Mouse (Mus musculus): Measurements from ENCODE around the gene Eml1. TPM values are rescaled to one million over a fixed set of nuclear protein-coding genes. Genes with fewer than 3 reads are reported as not detected.

Gene Eml1
- polyA plus RNA-seq (2015; fragmentation: Nextera tagmentation; extraction: Ambion mirVana) = 58.6 and 65.7 TPM in 2 replicates

DNA sequence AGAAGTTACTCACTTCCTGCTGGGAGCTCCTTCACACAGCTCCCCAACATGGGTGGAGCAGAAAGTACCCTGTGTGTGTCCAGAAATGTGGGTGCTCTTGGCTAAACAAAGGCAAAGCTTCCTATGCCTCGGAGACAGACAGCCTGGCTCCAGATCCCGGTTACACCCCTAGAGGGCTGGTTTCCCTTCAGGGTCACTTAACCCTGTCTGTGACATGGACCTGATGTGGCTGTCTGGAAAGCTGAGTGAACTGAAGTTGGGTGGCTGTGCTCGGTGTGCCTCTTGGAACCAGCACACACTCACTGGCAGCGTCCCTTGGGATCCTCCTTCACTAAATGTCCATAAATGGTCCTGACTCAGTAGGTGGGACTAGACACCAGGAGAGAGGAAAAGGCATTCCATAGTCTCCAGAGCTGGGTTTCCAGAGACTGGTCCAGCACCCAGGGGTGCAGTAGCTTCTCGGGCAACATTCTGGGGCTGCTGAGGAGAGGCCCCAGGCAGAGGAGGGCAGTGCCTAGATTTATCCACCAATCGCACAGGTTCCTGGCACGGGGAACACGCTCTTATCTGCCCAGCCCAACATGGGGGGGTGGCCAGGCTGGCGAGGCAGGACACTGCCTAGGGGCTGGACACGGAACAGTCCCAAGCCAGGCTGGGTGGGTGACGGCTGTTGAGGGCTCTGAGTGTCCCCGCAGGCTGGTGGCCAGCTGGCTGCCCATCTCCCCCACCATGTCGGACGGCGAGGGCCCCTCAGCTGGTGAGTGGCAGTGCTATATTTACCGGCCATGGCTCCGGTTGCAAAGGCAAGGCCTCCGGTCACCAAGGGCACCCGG, at the start of gene Eml1:
Eml1 (plus strand) TSS at position 362 of the 833 bp plus-strand sequence.
- no peak for ATAC-seq (replicated peaks)
- Histone ChIP-seq H3K36me3 (no peaks in the 10 kb centered on the region), H3K27me3 (no peaks in the 10 kb centered on the region), H3K4me3 (no peak within 1 kb of the TSS), H3K27ac (replicated peaks) (no peak within 1 kb of the TSS), H3K9ac (replicated peaks) (no peak within 1 kb of the TSS), H3K4me2 (replicated peaks) (no peak within 1 kb of the TSS), H3K4me1 (no peaks in the 10 kb centered on the region), H3K9me3 (no peaks in the 10 kb centered on the region)
- 80% methylated on average over 19 of the region's 19 CpGs for WGBS

GRCm38 (mm10) chr12:108326401-108326800, 44.4 kb upstream of the Eml1 start:
- no peak overlapping the region for H3K4me3 ChIP-seq
- 21% methylated on average over 5 of the region's 5 CpGs for WGBS
- peak; percentile 55; the same call in 1 of the 2 replicates for ATAC-seq (replicated peaks)
- H3K4me1 ChIP-seq = peaks cover 38% of the 10 kb centered on the region
- no peaks in the 10 kb centered on the region for H3K27me3 ChIP-seq
- H3K4me2 ChIP-seq (replicated peaks) = no peak overlapping the region
- H3K9me3 ChIP-seq = no peaks in the 10 kb centered on the region
- H3K27ac ChIP-seq (replicated peaks) = peak overlapping the region; percentile 63
- no peaks in the 10 kb centered on the region for H3K36me3 ChIP-seq
- H3K9ac ChIP-seq (replicated peaks) = no peak overlapping the region

DNA sequence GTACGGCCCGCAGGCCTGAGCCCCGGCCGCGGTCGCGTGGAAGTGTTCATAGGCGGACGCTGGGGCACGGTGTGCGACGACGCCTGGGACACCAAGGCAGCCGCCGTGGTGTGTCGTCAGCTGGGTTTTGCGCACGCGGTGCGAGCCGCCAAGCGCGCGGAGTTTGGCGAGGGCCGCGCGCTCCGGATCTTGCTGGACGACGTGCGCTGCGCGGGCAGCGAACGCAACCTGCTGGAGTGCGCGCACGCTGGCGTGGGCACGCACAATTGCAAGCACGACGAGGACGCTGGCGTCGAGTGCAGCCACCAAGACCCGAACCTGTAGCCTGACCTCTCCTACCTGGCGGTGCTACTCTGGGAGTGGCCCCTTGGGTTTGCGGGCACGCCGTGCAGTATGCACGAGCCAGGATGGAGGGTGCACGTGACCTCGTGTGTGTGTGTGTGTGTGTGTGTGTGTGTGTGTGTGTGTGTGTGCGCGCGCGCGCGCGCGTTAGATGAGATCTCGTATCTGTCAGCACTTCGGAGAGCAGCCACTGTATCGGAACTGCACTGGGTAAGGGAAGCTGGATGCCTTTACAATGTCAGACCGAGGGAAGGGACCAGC, 42.8 kb upstream of the Eml1 start:
- Histone ChIP-seq H3K4me2 (replicated peaks) (peak overlapping the region; percentile 69), H3K9ac (replicated peaks) (peak overlapping the region; percentile 56), H3K9me3 (no peaks in the 10 kb centered on the region), H3K4me3 (peak overlapping the region; percentile 43), H3K27ac (replicated peaks) (peak overlapping the region; percentile 51), H3K27me3 (no peaks in the 10 kb centered on the region), H3K36me3 (no peaks in the 10 kb centered on the region), H3K4me1 (peaks cover 35% of the 10 kb centered on the region)
- peak; percentile 58 for ATAC-seq (replicated peaks)
- WGBS = 6% methylated on average over 66 of the region's 66 CpGs

- Histone ChIP-seq H3K36me3 (no peaks in the 10 kb centered on the region), H3K4me1 (peaks cover 29% of the 10 kb centered on the region), H3K27ac (replicated peaks) (peak overlapping the region; percentile 79), H3K9ac (replicated peaks) (peak overlapping the region; percentile 9; the same call in 1 of the 2 replicates), H3K27me3 (no peaks in the 10 kb centered on the region), H3K4me2 (replicated peaks) (peak overlapping the region; percentile 92), H3K9me3 (no peaks in the 10 kb centered on the region), H3K4me3 (peak overlapping the region; percentile 51)
- peak; percentile 19; the same call in 1 of the 2 replicates for ATAC-seq (replicated peaks)
- under 1% methylated on average over 16 of the region's 16 CpGs for WGBS
These were observed 37.7 kb upstream of the Eml1 start for GRCm38 (mm10) chr12:108333056-108333455.

GRCm38 (mm10) chr12:108333481-108333882, 37.3 kb upstream of the Eml1 start:
- no peaks in the 10 kb centered on the region for H3K9me3 ChIP-seq
- no peak; the same call in 1 of the 2 replicates for ATAC-seq (replicated peaks)
- no peaks in the 10 kb centered on the region for H3K36me3 ChIP-seq
- peaks cover 25% of the 10 kb centered on the region for H3K4me1 ChIP-seq
- H3K4me3 ChIP-seq = peak overlapping the region; percentile 51
- H3K4me2 ChIP-seq (replicated peaks) = peak overlapping the region; percentile 92
- WGBS = 4% methylated on average over 22 of the region's 22 CpGs
- peak overlapping the region; percentile 9; the same call in 1 of the 2 replicates for H3K9ac ChIP-seq (replicated peaks)
- H3K27ac ChIP-seq (replicated peaks) = peak overlapping the region; percentile 79
- no peaks in the 10 kb centered on the region for H3K27me3 ChIP-seq

DNA sequence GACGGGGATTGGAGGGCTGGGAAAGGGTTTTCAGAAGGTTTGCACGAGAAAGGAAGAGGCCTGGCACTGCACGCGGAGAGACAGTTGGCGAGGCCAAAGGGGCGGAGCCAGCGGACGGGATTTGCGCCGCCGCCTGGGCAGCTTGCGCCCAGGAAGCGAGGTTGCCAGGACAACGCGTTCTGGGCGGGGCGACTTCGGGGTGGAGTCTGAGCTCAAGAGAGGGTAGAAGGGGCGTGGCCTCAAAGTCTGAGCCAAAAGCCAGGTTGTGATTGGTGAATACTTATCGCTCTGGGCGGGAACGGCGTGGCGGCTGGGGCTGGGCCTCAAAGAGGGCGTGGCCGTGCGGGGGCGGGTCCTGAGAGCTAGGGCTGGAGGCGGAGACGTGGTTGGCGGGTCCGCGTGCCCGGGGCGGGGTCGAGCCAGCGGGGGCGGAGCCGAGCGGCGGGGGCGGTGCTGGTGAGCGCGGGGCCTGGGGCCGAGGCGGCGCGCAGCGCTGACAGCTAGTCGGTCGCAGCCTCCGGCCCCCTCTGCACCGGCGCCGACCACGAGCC, 36.8 kb upstream of the Eml1 start, which contains the start of gene Cyp46a1:
Cyp46a1 (plus strand) TSS at position 487 of the 551 bp plus-strand sequence.
- peak within 1 kb of the TSS; percentile 92 for H3K4me2 ChIP-seq (replicated peaks)
- no peaks in the 10 kb centered on the region for H3K9me3 ChIP-seq
- no peaks in the 10 kb centered on the region for H3K36me3 ChIP-seq
- peaks cover 20% of the 10 kb centered on the region for H3K4me1 ChIP-seq
- H3K4me3 ChIP-seq = peak within 1 kb of the TSS; percentile 51
- under 1% methylated on average over 44 of the region's 56 CpGs for WGBS
- H3K27me3 ChIP-seq = no peaks in the 10 kb centered on the region
- H3K9ac ChIP-seq (replicated peaks) = peak within 1 kb of the TSS; percentile 48
- peak; percentile 91 for ATAC-seq (replicated peaks)
- H3K27ac ChIP-seq (replicated peaks) = peak within 1 kb of the TSS; percentile 79

- H3K9ac ChIP-seq (replicated peaks) = peak overlapping the region; percentile 48
- H3K27me3 ChIP-seq = no peaks in the 10 kb centered on the region
- H3K27ac ChIP-seq (replicated peaks) = 0 out of 2 replicates have a peak overlapping the region, but pooled peaks have one; percentile 31
- no peaks in the 10 kb centered on the region for H3K36me3 ChIP-seq
- WGBS = 1% methylated on average over 27 of the region's 32 CpGs
- peaks cover 17% of the 10 kb centered on the region for H3K4me1 ChIP-seq
- no peaks in the 10 kb centered on the region for H3K9me3 ChIP-seq
- H3K4me3 ChIP-seq = peak overlapping the region; percentile 51
- H3K4me2 ChIP-seq (replicated peaks) = peak overlapping the region; percentile 92
- no peak for ATAC-seq (replicated peaks)
These were observed 36.2 kb upstream of the Eml1 start for GRCm38 (mm10) chr12:108334529-108334928.

DNA sequence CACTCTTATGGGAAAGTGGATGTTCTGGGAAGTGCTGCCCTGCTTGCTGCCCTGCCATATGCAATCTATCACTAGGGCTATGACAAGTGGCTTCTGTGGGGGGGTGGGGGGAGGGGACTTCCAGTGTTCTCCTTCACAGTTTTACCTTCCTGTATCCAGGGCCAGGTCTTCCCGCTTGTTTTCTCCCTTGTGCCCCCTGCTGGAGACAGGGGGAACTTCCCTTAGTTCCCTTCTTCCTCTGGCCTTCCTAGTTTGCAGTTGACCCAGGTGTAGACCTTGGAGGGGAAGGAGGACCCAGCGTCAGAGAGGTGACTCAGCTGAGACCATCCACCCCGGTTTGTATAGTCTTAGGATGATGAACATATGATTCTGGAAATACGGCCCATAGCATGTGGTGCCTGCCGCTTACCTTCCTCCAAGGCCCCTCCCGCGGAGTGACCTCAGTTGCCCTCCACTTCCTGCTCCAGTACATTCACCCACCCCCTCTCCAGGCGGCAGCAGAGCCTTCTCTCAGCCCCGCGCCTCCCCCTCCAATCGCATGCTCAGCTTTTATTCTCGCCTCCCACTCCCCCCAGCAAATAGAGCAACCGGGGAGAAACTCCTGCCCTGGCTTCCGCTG, 32.1 kb upstream of the Eml1 start:
- 41% methylated on average over 14 of the region's 14 CpGs for WGBS
- H3K27ac ChIP-seq (replicated peaks) = no peak overlapping the region
- H3K4me3 ChIP-seq = no peak overlapping the region
- no peaks in the 10 kb centered on the region for H3K27me3 ChIP-seq
- no peak overlapping the region for H3K9ac ChIP-seq (replicated peaks)
- H3K4me2 ChIP-seq (replicated peaks) = no peak overlapping the region
- peaks cover 8% of the 10 kb centered on the region for H3K4me1 ChIP-seq
- H3K36me3 ChIP-seq = no peaks in the 10 kb centered on the region
- H3K9me3 ChIP-seq = no peaks in the 10 kb centered on the region
- ATAC-seq (replicated peaks) = no peak

DNA sequence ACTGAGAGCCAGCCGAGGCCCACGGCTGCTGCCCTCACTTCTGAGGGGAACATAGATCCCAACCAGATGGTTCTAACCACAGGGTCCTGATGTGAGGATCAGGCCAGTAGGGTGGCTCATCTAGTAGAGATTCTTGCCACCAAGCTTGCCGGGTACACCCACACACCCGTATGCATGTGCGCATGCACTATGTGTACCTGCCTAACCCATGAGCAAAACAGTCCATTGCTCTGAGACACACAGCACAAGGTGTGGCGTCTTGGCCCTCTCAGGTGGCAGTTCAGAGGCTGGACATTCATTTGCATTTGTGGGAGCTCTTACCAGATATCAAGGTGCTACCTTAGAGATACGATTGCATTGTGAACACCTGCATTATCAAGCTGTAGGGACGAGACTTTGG, 22.6 kb upstream of the Eml1 start:
- Histone ChIP-seq H3K27ac (replicated peaks) (no peak overlapping the region), H3K4me3 (no peak overlapping the region), H3K9me3 (no peaks in the 10 kb centered on the region), H3K27me3 (no peaks in the 10 kb centered on the region), H3K36me3 (no peaks in the 10 kb centered on the region), H3K9ac (replicated peaks) (no peak overlapping the region), H3K4me2 (replicated peaks) (no peak overlapping the region), H3K4me1 (peaks cover 7% of the 10 kb centered on the region; the same call in 1 of the 2 replicates)
- ATAC-seq (replicated peaks) = no peak
- 83% methylated on average over 8 of the region's 8 CpGs for WGBS

DNA sequence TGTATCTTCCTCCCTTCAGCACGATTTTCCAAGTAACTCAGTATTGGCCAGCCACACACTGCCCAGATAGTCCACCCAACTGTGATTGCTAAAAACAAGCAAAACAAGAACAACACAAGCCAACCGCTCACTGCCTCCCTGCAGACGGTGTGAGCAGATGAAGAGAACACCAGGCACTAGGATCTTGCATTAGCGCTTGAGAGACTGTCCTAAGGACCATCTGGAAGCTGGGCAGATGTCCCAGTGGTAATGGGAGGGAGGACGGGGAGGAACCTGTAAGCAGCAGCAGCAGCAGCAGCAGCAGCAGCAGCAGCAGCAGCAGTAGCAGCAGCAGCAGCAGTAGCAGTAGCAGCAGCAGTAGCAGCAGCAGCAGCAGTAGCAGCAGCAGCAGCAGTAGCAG, 21.7 kb upstream of the Eml1 start:
- 53% methylated on average over 5 of the region's 5 CpGs for WGBS
- ATAC-seq (replicated peaks) = no peak
- no peak overlapping the region for H3K27ac ChIP-seq (replicated peaks)
- no peak overlapping the region for H3K9ac ChIP-seq (replicated peaks)
- H3K4me1 ChIP-seq = peaks cover 7% of the 10 kb centered on the region; the same call in 1 of the 2 replicates
- H3K27me3 ChIP-seq = no peaks in the 10 kb centered on the region; the same call in 1 of the 2 replicates
- H3K36me3 ChIP-seq = no peaks in the 10 kb centered on the region
- no peak overlapping the region for H3K4me3 ChIP-seq
- H3K4me2 ChIP-seq (replicated peaks) = no peak overlapping the region
- no peaks in the 10 kb centered on the region for H3K9me3 ChIP-seq

DNA sequence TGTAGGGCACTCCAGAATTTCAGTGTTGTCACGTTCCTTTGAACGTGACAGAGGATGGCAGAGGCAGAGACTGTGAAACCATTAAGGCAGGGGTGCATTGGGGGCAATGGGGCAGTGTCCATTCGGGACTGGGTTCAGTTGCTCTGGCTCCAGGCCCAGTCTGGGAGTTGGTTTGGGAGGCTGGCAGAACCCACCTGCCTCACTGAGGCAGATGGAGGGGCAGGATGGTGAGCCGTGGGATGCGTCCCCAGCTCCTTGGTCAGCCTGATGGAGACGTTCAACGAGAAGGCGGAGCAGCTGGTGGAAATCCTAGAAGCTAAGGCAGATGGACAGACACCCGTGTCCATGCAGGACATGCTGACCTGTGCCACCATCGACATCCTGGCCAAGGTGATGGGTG, 19.8 kb upstream of the Eml1 start:
- Histone ChIP-seq H3K4me1 (peaks cover 7% of the 10 kb centered on the region; the same call in 1 of the 2 replicates), H3K27me3 (no peaks in the 10 kb centered on the region; the same call in 1 of the 2 replicates), H3K9me3 (no peaks in the 10 kb centered on the region), H3K9ac (replicated peaks) (no peak overlapping the region), H3K4me3 (no peak overlapping the region), H3K4me2 (replicated peaks) (no peak overlapping the region), H3K27ac (replicated peaks) (no peak overlapping the region), H3K36me3 (no peaks in the 10 kb centered on the region)
- ATAC-seq (replicated peaks) = no peak
- 88% methylated on average over 10 of the region's 10 CpGs for WGBS
